Mouse (Mus musculus): ENCODE results near the gene Tspan5.

DNA sequence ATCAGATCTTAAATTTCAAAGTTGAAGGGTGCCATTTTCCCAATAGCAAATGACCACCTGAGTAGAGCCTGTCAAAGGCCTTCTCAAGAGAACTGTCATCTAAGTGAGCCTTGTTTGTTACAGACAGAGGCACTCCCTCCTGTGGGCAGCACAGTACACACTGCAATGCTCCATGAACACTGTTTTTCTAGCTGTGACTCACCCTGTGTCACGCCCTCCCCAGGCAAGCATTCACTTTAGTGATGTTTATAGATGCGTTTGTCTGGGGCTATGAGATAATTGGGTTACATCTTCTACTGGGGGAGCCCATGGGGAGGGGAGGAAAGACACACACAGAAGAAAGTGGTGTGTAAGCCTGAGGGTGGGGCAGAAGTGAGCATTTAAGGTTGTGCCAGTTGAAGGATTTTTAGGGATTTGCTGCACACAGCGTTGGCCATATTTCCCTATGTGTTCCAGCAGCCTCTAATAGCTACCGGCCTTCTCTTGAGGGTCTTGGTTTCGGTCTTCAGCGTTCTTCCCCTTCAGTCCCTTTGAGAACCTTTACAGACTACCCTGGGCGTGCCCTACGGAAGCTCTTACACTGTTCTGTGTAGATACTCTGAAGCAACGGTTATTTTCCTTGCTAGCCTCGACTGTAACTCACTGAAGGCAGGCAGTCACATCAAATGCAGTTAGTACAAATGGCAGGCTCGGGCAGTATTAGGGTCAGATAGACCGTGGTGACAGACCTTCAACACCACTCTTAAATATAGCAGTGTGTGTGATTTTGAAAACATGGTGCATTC lies 29.7 kb downstream of the Tspan5 start:
- TF ChIP-seq EP300 (IDR thresholded peaks at IDR 0.05; ENCODE audit: insufficient read depth, low read depth, low read length) = no peak
- TF ChIP-seq POLR2A (IDR thresholded peaks at IDR 0.05; ENCODE audit: insufficient read depth, low read length) = no peak
- TF ChIP-seq CTCF (IDR thresholded peaks at IDR 0.05; ENCODE audit: low read depth, low read length) = no peak

Data from ES-Bruce4 (cell line).